Mouse (Mus musculus) lung, postnatal 36 days (tissue): ENCODE results near the gene Mast3.
"Not testable (repeated sequence)": the region's sequence is repeated elsewhere in the genome, so short reads cannot be mapped to it uniquely, and the experiment has no call there.

ENCODE experiments used
- DNase-seq: peaks from one replicate; pipeline ENCODE4 v3.0.0; 2022; ENCODE audit warnings: mixed read lengths

The Mast3 gene

DNA sequence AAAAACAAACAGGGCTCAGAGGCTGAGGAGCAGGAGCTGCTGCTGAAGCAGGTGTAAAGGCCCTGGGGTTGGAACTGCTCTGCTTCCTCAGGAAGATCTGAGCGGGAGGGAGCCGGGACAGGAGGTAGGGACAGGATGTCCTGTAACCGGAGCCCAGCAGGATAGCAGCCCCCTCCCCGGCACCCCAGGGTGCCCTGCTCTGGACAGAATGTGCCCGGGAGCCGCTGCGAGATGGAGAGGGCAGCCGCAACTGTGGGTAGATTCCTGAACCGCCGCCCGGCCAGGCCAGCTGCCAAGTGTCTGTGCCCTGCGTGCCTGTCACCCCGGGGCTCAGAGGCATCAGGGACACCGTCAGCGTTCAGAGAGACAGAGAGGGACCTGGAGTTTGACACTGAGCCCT, 28.7 kb upstream of the Mast3 start:
- DNase-seq: peak; percentile 86

DNA sequence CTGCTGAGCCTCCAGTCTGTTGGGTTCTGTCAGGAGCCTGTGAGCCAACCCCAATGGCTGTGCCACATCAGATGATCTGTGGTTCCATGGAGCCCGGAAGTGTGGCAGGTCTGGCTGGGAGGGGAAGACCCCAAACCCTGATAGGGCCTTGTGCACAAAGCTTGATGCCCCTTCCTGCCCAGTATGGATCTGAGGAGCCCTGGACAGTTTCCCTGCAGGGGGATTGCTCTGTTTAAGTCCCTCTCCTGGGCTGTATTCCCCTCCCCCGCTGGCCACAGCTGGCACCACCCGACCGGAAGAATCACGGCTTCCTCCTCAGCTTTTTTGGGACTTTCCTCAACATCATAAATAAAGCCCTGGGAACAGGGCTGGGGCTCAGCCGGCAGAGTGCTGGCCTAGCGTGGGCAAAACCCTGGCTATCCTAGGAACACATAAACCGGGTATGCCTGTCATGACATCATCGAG, 28.2 kb upstream of the Mast3 start:
- DNase-seq: peak; percentile 74

DNA sequence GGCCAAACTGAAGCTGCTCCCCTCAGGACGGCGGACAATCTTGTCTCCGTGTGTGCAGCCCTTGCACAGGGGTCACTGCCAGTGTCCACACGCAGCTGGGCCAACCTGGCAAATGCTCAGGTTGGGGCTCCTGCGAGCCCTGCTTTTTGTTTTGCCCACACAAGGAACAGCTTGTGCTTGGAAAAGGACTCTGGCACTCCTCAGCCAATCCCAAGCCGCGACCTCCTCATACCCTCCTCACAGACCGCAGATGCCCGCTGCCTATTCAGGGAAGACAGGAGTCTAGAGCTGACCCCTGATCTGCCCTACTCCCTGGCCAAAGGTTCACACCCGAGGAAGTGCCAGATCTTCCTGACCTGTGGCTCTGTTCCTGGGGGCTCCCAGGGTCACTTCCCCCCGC, 27.5 kb upstream of the Mast3 start:
- DNase-seq: no peak

DNA sequence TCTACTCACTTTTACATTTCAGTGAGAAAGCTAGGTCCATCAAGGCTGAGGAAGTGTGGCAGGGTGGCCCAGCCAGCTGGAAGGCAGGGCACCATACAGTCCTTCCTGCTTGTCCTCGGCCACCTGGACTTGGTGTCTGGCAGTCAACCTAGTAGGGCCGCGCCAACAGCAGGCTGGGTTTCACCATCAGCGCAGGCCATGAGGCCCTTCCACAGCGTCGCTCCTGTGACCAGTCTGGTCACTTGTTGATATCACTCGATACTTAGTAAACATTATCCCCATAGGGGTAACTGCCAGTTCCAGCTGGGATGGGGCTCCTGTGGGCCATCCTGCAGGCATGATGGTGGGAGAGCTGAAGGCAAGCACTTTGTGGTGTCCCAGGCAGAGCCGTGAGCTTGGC, 26.7 kb upstream of the Mast3 start:
- DNase-seq: no peak

DNA sequence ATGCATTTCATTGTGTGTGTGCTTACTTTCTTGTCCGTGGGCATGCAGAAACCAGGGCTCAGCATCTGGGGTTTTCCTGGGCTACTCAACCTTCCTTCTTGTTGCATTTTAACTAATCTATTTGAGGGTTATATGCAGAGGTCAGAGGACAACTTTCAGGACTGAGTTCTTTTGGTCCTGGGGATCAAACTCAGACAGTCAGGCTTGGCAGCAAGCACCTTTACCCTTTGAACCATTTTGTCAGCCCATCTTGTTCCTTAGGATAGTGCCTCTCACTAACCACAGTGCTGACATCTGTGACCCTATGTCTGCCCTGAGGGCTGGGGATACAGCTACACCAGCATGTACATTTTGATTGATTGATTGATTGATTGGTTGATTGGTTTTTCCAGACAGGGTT, 22.9 kb upstream of the Mast3 start:
- no peak for DNase-seq

DNA sequence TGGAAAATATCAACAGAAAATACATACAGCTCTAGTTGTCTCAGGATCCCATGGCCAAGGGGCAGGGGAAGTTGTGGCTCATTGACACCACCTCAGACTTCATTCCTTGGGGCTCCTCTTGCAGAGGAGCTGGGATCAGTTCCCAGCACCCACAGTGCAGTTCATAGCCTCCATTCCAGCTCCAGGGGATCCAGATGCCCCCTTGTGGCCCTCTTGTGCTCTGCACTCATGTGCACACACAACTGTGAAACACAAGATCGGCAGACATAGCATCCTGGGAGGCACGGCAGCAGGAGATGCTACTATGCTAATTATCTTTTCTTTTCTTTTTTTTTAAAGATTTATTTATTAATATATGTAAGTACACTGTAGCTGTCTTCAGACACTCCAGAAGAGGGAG, 22.2 kb upstream of the Mast3 start:
- DNase-seq: no peak

DNA sequence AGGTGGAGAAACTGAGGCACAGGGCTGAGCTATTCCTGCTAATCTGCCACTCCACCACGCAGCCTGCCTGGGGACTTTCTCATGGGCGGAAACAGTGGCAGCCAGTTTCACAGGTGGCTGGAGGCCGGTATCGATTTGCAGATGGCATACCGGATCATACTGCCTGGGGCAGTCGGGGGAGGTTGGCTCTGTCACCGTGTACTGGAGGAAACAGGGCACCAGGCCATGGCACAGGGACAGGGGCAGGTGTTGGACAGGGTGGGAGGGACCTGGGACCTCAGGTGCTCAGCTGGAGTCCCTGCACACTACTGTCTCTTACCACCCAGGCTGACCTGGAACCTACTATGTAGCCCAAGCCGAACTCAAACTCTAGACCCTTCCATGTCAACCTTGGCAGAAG, 21.0 kb upstream of the Mast3 start:
- DNase-seq: no peak

DNA sequence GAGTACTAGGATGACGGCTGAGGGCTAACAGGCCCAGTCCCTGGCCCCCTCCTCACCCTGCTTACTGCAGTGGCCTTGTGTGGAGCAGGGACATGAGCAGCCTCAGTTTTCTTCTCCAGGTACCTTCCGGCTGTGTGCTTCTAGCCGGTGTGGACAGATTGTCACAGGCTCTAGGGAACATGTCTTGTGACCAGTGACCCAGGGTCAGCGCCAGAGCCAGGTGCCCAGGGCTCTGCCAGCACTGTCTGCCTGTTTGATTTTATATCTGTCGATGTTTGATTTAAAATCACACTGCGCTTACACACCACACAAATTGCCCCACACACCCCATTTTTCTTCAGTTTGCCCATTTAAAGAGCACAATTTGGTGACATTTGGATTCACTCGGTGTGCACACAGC, 18.9 kb upstream of the Mast3 start:
- no peak for DNase-seq

DNA sequence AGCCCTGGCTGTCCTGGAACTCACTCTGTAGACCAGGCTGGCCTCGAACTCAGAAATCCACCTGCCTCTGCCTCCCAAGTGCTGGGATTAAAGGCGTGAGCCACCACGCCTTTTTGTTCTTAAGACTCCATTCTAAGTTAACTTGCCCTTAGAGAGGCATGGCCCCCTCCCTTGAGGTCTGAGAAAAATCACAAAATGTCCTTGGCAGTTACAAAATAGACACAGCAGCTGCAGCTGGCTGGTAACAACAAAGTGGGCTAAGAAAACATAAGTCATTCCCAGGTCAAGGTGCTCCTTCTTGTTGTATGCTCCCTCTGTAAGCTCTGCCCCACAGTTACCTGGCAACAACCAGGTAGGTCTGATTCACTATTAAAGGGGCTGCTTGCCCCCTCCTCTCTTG, 17.7 kb upstream of the Mast3 start:
- not testable (repeated sequence) for DNase-seq

DNA sequence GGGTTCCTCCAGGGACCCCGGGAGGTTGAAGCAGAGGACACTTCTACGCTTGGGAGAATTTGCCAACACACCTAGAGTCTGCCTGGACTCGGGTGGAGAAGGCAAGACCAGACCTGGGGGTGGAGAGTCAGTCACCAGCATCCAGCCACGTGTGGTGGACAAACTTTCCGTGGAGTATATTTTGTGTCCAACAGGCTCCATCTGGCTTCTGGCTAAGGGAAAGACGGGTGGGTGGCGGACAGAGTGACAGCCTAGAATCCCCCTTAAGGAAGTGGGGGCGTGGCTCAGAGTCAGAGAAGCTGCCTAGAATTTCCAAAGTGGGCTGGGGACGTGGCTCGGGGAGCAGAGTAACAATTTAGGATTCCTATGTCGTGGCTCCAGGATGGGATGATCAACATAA, 17.1 kb upstream of the Mast3 start:
- no peak for DNase-seq

DNA sequence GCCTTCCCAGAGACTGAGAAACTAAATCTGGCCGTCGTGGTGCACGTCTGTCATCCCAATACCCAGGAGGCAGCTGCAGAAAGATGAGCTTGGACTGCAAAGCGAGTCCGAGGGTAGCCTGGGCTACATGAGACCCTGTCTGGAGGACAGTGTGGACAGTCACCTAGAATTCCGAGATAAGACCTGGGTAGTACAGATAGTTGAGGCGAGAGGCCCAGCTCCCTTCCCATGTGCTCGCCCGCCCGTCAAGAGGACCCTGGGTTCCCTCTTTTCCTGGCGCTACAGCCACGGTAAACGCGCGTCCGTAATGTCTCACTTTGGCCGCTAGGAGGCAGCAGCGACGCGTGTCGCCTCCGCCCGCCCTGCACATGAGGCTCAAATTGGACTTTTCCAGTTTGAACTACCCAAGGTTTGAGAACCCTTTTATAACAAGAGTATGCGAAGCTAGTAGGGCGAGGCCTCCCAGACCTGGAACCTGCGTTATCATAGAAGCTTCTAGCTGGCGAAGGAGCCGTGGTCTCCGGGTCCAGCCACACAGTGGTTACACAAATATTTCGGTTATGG, 16.6 kb upstream of the Mast3 start:
- peak; percentile 77 for DNase-seq

DNA sequence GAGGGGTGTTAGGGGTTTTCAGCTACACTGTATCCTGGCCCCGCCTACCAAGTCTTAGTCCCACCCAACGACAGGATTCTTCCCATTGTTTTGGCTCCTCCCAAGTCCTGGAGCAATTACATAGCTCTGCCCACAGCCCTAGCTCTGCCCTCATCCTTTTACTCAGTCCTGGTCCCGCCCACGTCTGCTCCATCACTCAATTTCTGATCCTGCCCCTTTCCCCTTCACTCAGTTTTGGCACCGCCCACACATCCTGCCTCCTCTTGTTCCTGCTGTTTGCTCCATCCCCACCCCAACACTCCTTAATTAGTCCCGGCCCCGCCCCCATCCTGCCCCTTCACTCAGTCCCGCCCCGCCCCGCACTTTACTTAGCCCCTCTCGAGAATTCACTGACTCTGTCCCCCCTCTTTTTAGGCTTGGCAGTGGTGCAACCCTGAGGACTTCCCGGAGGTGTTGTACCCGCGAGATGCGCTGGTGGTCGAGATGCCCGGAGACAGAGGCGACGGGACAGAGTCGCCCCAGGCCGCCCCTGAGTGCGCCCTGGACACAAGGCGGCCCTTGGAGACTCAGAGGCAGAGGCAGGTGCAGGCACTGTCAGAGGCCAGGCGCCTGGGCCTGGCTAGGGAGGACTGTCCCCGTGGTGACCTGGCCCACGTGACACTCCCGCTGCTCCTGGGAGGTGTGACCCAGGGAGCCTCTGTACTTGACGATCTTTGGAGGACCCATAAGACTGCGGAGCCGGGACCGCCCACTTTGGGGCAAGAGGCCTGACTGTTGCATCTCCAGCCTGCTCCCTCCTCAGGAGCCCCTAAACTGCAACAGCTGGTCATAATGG, 15.5 kb upstream of the Mast3 start:
- peak; percentile 96 for DNase-seq

DNA sequence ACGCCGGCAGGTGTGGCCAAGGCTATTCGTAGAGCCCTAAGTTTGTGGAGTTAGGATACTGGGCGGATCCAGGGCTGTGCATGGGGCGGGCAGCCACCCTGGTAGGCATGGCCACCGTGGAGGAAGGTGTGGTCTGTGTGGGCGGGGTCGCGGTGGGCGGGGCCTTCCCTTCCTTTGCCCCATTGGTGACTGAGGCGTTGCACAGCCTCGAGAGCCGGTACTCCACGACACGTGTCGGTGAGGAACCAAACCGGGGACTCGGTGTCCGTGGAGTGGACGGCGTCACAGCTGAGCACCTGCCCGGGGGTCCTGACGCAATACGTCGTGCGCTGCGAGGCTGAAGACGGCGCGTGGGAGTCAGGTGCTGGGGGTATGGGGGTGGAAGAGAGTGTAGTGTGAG, 11.8 kb upstream of the Mast3 start:
- peak; percentile 84 for DNase-seq

DNA sequence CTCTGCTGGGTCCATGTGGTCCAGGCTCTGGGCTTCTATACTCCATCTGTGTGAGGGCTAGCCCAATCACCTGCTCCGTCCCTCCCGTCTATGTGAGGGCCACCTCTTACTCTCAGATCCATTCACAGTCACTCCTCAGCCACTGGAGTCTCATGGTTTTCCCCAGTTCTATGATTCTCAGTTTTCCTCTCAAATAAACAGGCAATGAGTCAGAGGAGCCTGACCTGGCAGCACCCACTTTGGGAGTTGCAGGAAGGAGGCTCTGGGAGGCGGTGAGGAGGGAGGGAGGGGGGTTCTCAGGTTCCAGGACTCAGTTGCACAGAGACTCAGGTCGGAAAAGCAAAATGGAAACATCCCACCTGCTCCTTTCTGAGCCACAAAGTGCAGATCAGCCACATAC, 8.0 kb upstream of the Mast3 start:
- DNase-seq: no peak

DNA sequence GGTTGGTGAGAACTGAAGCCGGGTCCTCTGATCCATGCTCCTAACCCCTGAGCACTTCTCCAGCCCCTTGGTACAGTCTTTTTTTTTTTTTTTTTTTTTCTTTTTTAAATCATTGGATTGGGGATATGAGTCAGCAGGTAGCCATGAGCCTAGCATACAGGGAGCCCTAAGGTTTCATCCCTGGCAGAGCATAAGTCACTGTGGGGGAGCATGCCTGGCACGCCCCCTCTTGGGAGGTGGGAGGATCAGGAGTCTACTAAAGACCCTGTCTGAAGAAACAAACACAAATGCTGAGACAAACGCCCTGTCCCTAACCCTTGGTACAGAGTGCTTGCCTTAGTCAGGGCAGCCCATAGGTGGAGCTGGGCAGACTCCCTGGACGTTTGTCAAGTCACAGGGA, 7.2 kb upstream of the Mast3 start:
- no peak for DNase-seq

DNA sequence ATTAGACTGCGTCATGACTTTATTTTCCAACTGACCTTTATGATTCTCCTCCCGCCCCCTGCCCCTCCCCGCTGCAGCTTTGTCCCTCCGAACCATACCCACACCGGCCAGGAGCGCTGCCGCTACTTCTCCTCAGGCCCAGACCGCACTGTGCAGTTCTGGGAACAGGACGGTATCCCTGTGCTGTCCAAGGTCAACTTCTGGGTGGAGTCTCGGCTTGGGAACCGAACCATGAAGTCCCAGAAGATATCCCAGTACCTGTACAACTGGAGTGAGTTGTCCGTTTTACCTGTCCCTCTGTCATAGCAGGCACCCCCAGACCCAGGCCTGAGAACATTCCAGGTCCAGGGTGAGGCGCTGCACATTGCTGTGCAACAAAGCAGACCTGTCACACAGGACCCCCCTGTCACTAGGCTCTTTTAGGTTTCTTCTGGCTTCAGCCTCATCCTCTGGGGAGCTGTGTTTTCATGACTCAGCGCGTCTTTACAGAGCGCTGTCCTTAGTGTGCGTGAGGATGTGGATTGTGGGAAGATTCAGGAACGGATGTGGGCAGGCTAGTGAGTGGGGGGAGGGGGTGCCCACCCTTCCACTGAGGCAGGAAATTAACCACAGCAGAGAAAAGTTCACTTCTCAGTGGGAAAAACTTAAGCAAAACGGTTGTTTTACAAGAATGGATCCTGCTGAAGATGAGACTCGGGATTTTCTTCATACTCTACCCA, 6.3 kb upstream of the Mast3 start:
- no peak for DNase-seq

DNA sequence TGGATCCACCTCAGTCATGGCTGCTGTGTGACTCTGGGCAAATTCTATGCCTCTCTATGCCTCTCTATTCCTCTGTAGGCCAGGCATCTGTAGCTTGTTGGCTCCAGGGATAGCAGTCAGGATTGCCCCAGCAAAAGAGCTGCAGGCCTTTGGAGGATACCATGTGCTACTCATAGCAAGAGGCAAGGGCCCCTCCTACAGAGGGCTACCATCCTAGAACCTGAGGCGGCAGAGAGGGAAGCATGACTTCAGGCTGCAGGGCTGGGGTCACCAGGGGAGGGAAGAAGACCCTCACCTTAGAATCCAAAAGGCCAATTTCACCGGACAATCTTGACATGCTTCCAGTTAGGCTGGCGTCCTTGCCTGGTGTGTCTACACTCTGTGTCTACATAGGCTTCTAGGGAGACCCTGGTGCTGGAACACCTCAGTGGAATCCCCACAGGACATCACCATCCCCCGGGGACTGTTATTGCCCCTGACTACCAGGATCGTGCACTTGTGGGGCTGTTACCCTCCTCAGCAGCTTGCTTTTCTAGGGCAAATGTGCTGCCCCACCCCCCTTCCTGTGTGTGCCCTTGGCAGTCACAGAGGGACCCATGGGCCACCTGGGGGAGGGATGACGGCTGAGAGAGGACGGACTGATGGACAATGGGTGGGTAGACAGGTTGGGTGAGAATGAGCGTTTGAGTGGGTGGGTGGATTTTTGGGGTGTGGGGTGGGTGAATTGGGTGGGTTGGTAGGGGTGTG, 4.3 kb upstream of the Mast3 start:
- DNase-seq: no peak

DNA sequence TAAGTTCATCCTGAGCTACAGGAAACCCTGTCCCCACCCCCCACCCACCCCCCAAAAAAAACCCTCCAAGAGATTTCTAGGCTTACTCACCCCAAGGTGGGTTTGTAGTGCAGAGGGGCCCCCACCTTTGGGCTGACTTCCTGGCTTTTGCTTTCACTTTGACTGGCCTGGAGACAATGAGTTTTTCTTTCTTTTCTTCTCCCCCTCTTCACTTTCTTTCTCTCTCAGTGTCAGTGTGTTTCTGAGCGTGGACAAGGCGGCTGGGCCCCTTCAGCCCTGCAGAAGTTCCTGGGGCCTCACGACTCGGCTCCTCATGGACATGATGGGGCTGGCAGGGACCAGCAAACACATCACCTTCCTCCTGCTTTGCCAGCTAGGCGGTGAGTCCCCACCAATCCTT, 3.4 kb upstream of the Mast3 start, which contains the start of gene Il12rb1:
TSS of gene Il12rb1 (plus strand) at position 211 of the 400 bp plus-strand sequence.
- DNase-seq: no peak

DNA sequence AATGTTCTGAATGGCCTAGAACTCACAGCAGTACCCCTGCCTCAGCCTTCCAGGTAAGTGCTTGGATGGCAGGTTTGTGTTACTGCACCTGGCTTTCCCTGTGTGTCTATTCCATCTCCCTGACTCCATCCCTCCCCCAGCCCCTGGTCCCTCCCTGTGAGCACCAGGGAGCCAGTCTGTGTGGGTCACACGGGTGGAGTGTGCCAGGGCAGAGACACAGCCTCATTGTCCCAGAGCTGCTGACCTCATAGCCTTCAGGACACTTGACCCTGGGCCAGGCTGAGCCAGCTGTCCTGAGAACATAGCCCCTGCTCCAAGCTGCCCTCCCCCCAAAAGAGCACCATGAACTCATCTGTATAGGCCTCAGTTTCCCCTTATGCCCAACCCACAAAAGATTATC, 2.5 kb upstream of the Mast3 start:
- no peak for DNase-seq

DNA sequence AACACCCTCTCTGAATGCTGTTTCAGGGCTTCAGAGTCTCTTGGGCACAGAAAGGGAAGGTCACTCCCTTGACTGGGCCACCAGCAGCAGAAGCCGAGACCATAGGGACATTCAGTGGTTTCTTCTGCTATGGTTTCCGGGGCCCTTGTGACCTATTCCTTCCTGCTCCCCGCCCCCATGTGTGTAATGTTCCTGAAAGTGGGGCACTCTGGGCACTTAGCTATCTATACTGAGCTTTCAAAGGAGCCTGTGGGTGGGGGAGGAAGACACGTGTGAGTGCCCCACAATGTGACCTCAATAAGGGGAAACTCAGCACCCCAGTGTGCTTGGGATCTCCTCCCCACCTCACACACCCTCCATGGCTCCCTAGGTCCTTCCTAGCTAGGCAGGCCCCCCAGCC, 1.7 kb upstream of the Mast3 start:
- DNase-seq: peak; percentile 84

DNA sequence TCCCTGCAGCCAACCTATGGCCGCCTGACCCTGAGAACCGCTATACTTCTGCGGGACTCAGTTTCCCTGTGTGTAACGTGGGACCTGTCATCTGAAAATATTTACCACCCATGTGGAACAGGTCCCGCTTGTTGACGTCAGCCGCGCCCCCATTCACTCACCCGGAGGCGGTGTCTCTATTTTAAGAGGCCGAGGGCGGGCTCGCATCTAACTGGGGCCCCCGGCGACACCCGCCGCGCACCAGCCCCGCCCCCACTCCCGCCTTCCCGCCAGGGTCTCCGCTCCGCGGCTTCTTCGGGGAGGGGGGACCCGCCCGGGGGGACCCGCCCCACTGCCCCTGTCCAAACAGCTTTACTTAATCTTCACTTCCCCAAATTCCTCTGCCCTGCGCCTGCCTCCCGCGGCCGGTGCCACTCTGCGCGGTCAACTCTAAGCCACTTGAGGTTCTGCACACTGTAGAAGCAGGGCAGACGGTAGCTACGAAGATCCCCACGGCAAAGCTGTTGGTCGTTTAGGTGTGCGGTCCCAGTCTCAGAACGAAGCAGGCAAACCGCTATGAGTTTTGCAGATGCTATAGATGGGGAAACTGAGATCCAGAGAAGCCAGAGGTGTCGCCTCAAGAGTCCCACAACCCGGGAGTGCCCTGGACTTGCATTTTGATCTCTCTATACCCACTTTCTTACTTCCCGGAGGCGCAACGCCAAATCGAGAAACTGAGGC, 933 bp downstream of the Mast3 start:
- peak; percentile 70 for DNase-seq

DNA sequence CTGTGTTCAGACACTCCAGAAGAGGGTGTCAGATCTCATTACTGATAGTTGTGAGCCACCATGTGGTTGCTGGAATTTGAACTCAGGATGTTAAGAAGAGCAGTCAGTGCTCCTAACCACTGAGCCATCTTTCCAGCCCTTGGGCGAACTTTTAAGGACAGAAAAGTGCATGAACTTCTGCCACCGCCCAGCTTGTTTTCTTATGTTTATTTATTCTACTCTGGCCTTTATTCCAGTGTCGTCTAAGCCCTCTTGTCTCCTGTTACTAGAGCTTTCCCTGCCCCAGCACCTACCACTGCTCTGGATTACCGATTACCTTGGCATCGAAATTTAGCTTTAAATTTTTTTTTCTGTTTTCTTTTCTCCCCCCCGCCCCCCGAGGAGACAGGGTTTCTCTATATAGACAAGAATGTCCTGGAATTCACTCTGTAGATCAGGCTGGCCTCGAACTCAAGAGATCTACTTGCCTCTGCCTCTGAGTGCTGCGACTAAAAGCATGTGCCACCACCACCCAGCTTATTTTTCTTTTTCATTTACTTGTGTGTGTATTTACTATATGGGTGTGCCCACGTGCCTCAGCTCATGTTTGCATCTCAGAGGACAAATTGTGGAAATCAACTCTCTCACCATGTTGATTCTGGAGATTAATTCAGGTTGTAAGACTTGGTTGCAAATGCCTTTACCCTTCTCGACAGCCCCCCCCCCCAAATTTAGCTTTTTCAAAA, 1.9 kb downstream of the Mast3 start:
- no peak for DNase-seq
